Mouse (Mus musculus): ENCODE data around the gene Nppc.

The Nppc gene

GRCm38 (mm10) chr1:86652675-86653074 is 17.7 kb downstream of the Nppc start:
- no peak for DNase-seq (ENCODE audit: extremely low spot score)

- DNase-seq (ENCODE audit: extremely low spot score): peak; percentile 61
Measured at GRCm38 (mm10) chr1:86650272-86650671, 20.1 kb downstream of the Nppc start.

- DNase-seq (ENCODE audit: extremely low spot score): no peak
Measured at GRCm38 (mm10) chr1:86647517-86647916, 22.9 kb downstream of the Nppc start.

GRCm38 (mm10) chr1:86643101-86643809 is 27.1 kb downstream of the Nppc start:
- DNase-seq (ENCODE audit: extremely low spot score): no peak

GRCm38 (mm10) chr1:86634751-86635359 is 35.5 kb downstream of the Nppc start:
- no peak for DNase-seq (ENCODE audit: extremely low spot score)

GRCm38 (mm10) chr1:86633840-86634750 is 36.3 kb downstream of the Nppc start:
- no peak for DNase-seq (ENCODE audit: extremely low spot score)

- no peak for DNase-seq (ENCODE audit: extremely low spot score)
Measured at GRCm38 (mm10) chr1:86633434-86633833, 36.9 kb downstream of the Nppc start.

GRCm38 (mm10) chr1:86632732-86633380 is 37.5 kb downstream of the Nppc start:
- no peak for DNase-seq (ENCODE audit: extremely low spot score)

GRCm38 (mm10) chr1:86630527-86630926 is 39.8 kb downstream of the Nppc start:
- no peak for DNase-seq (ENCODE audit: extremely low spot score)

- DNase-seq (ENCODE audit: extremely low spot score): no peak
Measured at GRCm38 (mm10) chr1:86629936-86630335, 40.4 kb downstream of the Nppc start.

- no peak for DNase-seq (ENCODE audit: extremely low spot score)
Measured at GRCm38 (mm10) chr1:86628270-86628669, 42.1 kb downstream of the Nppc start.

- no peak for DNase-seq (ENCODE audit: extremely low spot score)
Measured at GRCm38 (mm10) chr1:86623001-86624000, 47.1 kb downstream of the Nppc start.

GRCm38 (mm10) chr1:86622296-86622695 is 48.1 kb downstream of the Nppc start:
- DNase-seq (ENCODE audit: extremely low spot score): no peak

- DNase-seq (ENCODE audit: extremely low spot score): peak; percentile 70
Measured at GRCm38 (mm10) chr1:86618454-86619125, 51.8 kb downstream of the Nppc start.

Data from embryo, embryonic 9.5 days (tissue).